Mouse (Mus musculus) forebrain, embryonic 11.5 days (tissue): Measurements from ENCODE around the gene Atp6ap1l. TPM values are rescaled to one million over a fixed set of nuclear protein-coding genes. Genes with fewer than 3 reads are reported as not detected.
A peak's percentile ranks its signal among the peaks of the same experiment; 100 is the strongest.

Experiments
- ATAC-seq: fragments of 200-750 bp; cut with Nextera tagmentation; replicated peaks from 2 replicates; pipeline ENCODE4 v1.8.0; 2017; ENCODE audit warnings: moderate TSS enrichment; ENCODE audit not compliant: low FRiP score
- DNase-seq: peaks from one replicate; pipeline ENCODE4 v3.0.0-alpha.2; 2017; ENCODE audit warnings: low spot score
- H3K27ac ChIP-seq: fragments of 300-500 bp; sonication (generic); 2 replicates; pipeline ENCODE4 v1.5.1; 2014; ENCODE audit warnings: low read depth, low read length
- H3K27me3 ChIP-seq: fragments of 300-500 bp; sonication (generic); 2 replicates; pipeline ENCODE4 v1.6.1; 2014; ENCODE audit warnings: mild to moderate bottlenecking, low read length, mixed read lengths; ENCODE audit not compliant: control insufficient read depth, insufficient read depth
- H3K36me3 ChIP-seq: fragments of 300-500 bp; sonication (generic); 2 replicates; pipeline ENCODE4 v1.6.1; 2014; ENCODE audit warnings: mild to moderate bottlenecking, low read length, moderate library complexity, mixed read lengths; ENCODE audit not compliant: control insufficient read depth, insufficient read depth
- H3K4me1 ChIP-seq: fragments of 300-500 bp; sonication (generic); replicated peaks from 2 replicates; pipeline ENCODE4 v1.6.1; 2014; ENCODE audit warnings: low read length, mixed read lengths; ENCODE audit not compliant: control insufficient read depth, insufficient read depth
- H3K4me2 ChIP-seq: fragments of 300-500 bp; sonication (generic); 2 replicates; pipeline ENCODE4 v1.6.1; 2014; ENCODE audit warnings: low read depth, mild to moderate bottlenecking, low read length, moderate library complexity, mixed read lengths; ENCODE audit not compliant: severe bottlenecking
- H3K4me3 ChIP-seq: fragments of 300-500 bp; sonication (generic); 2 replicates; pipeline ENCODE4 v1.5.1; 2014; ENCODE audit warnings: low read depth, low read length
- H3K9ac ChIP-seq: fragments of 300-500 bp; sonication (generic); 2 replicates; pipeline ENCODE4 v1.6.1; 2014; ENCODE audit warnings: low read length
- H3K9me3 ChIP-seq: fragments of 300-500 bp; sonication (generic); 2 replicates; pipeline ENCODE4 v1.6.1; 2016; ENCODE audit warnings: low read length, mixed read lengths; ENCODE audit not compliant: control insufficient read depth
- WGBS: fragments of 180-500 bp; shearing (Covaris S2); extraction: QIAGEN DNeasy Blood & Tissue Kit; methylation state at CpG from one replicate; pipeline ENCODE4 v1.1.7; 2014; 5-methylcytosine and 5-hydroxymethylcytosine counted together
- polyA plus RNA-seq: library from polyadenylated mRNA; unstranded; fragments of >200 nt; fragmentation: Nextera tagmentation; extraction: Ambion mirVana; gene quantifications from 2 replicates; pipeline ENCODE4 v1.2.1, GENCODE M21; 2014

Gene Atp6ap1l
- polyA plus RNA-seq, 1 experiment from 2014 or later: 0.45 TPM

- H3K4me1 ChIP-seq: no peaks in the 10 kb centered on the region
- no peak overlapping the region for H3K27ac ChIP-seq
- H3K4me3 ChIP-seq: no peak overlapping the region
- no peaks in the 10 kb centered on the region for H3K36me3 ChIP-seq
- no peak overlapping the region for H3K9ac ChIP-seq
- H3K9me3 ChIP-seq: no peaks in the 10 kb centered on the region
- ATAC-seq (peak; percentile 84), DNase-seq (no peak)
- WGBS: 51% methylated on average over 15 of the region's 15 CpGs
- no peaks in the 10 kb centered on the region for H3K27me3 ChIP-seq
- no peak overlapping the region for H3K4me2 ChIP-seq
Measured at GRCm38 (mm10) chr13:90840530-90841212, 64.5 kb downstream of the Atp6ap1l start.

- WGBS: 92% methylated on average over 7 of the region's 7 CpGs
- Histone ChIP-seq H3K9me3 (no peaks in the 10 kb centered on the region), H3K4me2 (no peak overlapping the region), H3K9ac (no peak overlapping the region), H3K4me3 (no peak overlapping the region), H3K4me1 (no peaks in the 10 kb centered on the region), H3K36me3 (no peaks in the 10 kb centered on the region), H3K27ac (no peak overlapping the region), H3K27me3 (no peaks in the 10 kb centered on the region)
- ATAC-seq (no peak), DNase-seq (no peak)
Measured at GRCm38 (mm10) chr13:90833641-90834207, 71.4 kb downstream of the Atp6ap1l start.

Other genes with a start within 250 kb of the Atp6ap1l start
- gene Rps23, start 17.6 kb upstream of the Atp6ap1l start, polyA plus RNA-seq: 184 and 225 TPM in 2 replicates